Mouse (Mus musculus) left cerebral cortex, postnatal 36 days (tissue): ENCODE results near the gene Noct. TPM values are rescaled to one million over a fixed set of nuclear protein-coding genes. Genes with fewer than 3 reads are reported as not detected.
A peak's percentile ranks its signal among the peaks of the same experiment; 100 is the strongest.

ENCODE experiments used
- DNase-seq, 2 experiments: peaks; one replicate each; pipeline ENCODE4 v3.0.0; 2021 to 2022; ENCODE audit warnings: low spot score in 2 of 2, mixed read lengths in 1 of 2
- intact Hi-C: fragments of 180-260 bp; cut with DNase I; formaldehyde crosslinking; loops from one replicate; pipeline ENCODE4 v1.15.1; 2025
- total RNA-seq, 2 experiments: library from RNA; stranded (reverse); gene quantifications; 2 replicates each; pipeline ENCODE4 v1.2.3; 2021

Gene Noct
- total RNA-seq, 2 experiments from 2014 or later: 49.8 to 54.2 TPM

DNA sequence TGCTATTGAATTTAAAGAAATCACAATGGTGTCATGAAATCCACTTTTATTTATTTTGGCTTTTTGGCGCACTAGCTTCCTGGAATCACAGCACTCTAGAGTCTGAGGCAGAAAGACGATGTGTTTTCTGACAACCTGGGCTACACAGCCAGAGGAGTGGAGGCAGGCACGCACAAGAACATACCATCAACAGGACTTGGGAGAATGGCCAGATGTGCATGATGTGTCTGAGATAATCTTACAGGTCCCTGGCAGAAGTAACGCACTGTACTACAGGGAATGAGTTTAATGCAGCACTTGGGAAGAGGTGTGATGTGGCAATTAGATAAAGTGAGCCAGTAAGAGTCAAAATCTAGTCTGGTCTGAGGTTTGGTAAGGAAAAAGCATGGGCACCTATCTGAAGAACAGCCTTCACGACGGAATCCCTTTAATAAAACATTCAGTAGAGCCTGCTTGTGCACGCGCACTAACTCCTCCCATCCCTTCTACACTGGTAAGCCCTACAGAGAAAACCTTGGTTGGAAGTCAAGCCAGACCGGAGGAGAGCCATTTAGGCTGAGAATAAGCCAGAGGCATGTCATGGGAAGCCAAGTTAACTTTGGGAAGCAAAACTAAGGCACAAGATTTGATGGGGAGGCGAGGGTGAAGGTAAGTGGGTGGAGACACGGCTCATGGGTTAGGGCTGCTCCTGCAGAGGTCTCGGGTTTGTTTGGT is 28.6 kb downstream of the Noct start:
- intact Hi-C loops: no loop called here
- no peak for DNase-seq

DNA sequence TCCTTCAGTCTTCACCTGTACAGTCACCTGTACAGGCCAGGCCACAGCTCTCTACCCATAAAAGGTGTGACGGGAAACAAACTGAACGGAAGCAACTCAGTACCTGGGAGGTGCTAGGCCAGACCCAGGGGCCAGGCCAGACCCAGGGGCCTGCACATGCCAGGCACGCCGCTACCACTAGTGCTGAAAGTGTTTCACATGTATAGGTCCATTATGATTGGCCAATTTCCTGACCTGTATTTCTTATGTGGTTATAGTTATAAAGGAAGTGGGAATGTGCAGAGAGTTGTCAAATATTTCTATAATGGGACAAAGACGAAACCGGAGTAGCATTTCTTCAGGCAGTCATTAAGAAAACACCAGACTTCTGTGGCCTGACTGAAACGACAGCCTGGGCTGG is 30.5 kb downstream of the Noct start:
- DNase-seq: no peak
- intact Hi-C loops: no loop called here

DNA sequence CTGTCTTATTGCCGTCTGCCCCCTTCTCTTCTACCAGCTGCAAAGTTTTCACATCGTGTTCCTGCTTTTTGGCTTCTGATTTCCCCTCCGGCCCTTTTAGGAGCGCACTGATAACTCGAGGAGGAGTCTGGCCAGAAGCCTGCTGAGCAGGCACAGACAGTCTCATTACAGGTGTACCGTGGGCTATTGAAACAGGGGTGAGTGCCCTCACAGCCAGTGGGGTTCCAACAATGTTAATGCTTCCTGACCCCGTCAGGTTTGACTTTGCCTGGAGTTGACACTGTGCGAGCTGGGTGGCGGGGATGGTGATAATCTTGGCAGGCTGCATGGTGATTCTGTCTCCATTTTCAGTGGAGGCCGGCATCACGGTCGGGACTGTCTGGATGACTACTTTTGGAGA is 32.2 kb downstream of the Noct start:
- no peak for DNase-seq
- intact Hi-C loops: no loop called here

DNA sequence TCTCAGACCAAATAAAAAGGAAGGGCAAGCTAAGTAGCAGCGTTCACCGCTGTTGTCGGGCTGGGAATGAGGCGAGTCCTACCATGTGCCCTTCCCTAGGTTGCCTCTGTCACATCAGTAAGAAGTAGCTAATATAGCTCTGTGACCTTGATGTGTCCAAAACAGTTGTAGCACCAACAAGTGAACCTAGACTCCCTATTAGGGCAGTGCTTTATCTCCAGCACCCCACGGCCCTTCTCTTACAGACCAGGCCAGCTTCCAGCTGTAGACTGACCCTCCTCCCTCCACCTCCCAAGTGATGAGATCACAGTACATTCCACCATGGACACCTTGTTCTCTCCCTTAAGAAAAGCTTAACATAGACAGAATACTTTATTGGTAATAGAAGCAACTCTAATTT is 33.8 kb downstream of the Noct start:
- intact Hi-C loops: no loop called here

DNA sequence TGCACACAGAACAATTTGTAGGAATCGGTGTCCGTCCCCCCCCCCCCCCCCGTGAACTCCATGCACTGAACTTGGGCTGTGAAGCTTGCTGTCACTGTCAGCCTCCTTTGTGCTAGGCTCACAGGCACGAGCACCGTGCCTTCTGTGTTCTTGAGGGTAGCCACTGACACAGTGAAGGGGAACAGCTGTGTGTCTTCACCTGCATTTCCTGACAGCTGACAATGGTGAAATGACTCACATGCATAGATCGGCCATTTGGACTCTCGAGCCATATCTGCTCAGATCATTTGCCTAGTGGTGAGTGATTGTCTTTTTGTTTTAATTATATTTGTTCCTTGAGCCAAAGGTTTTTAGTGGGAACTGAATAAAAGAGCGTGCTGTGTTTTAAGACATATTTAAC is 38.7 kb downstream of the Noct start:
- intact Hi-C loops: no loop called here
- no peak for DNase-seq

More for the DNA sequence above, 33.8 kb downstream of the Noct start:
- no peak for DNase-seq

DNA sequence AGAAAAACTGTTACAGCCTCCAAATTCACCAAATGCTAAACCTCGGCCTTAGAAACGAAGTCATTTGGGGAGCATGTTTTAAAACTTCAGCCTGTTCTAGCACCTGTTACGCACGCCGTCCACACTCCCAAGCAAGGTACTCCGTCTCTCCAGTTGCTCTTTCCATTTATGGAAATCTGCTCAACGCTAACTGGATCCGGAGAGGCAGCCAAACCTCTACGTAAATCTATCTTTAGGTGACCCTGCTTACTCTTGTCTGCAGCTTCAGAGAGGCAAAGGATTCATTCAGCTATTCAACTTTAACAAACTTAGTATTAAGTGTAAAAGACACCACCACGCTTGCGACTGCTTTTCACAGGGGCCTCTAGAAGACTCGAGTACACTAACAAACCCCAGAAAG is 44.2 kb downstream of the Noct start:
- DNase-seq: no peak
- intact Hi-C loops: no loop called here

DNA sequence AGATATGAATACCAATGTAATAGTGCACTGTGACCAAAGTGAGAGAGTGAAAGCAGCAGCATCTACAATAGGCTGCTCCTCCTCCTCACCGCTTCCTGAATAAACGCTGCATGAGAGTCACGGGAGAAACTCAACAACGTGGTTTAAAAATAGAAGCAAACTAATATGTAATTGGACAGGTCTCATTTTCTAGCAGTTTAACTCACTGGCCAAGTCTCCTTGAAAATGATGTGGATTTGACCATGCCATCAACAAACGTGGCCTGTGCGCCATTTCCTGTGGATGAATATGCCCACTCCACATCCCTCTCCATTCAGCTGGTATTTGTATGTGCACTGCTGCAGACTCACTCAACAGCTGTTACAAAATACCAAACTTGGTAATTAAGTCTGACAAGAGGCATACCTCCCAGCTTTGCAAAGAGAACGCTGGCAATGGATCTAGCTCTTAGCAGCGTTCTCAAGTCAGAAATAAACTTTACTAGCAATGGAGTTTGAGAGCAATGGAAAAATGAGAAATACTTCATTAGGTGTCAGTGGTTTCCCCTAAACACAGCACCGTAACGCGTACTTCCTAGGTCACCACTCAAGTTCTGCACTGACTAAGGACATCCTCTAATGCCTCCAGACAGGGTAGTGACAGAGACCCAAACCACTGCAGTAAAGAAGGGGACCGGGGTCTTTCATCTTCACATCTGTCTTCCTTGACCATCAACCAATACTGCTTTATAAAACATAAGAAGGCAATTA is 46.0 kb downstream of the Noct start:
- intact Hi-C loops: no loop called here
- no peak for DNase-seq

DNA sequence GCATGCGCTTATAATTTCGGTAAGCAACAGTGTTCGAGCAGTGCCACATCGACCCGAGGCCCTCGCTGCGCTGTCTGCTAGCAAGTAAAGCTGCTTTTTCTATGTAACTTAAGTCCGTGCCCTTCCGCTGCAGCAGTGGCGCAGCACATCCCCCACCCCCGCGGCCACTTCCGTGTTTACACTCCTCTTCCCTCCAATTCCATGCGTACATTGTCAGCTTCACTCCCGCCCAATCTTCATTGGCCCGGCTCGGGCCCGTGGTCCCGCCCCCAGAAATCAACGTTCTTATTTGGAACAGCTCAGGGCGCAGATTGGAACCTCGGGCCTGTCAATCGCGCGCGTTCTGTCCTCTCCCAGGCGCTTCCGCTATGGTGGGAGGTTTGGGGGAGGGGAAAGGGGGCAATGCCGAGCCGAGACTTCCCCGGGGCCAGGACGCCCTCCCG is 51.7 kb downstream of the Noct start:
- peak; percentile 96 to 97 for DNase-seq
- intact Hi-C loops: loop anchor here (2.0 to 5.0 kb wide), 2 partner anchors 49 to 65 kb away; partner anchors contain the start of gene Elf2

DNA sequence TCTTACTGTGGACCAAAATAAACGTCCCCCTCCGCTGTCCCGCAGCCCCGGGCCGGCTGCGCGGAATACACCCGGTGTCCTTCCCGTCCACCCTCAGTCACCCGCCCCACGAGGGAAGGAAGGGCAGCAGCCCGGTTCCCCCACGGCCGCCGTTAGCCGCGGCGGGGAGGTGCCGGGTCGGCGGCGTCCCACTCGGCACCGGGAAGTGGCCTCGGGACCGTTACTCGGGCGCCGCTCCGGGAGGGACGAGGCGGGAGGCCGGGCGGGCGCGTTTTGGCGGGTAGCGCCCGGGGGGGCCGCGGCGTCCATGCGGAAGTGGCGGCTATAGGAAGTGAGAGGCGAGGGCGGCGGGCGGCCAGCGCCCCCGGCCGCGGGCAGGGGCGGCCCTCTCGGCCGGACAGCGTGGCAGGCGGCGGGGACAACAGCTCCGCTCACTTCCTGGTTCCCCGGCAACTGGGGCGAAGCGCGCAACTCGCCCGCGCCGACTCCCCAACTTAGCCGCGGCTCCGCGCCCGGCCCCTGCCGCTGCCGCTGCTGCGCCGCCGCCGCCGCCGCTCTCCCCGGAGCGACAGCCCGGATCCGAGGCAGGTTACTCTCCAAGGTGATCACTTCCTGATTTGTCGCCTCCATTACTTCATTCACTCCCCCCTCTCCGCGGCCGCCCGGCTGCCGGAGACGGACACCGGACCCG is 52.3 kb downstream of the Noct start:
- DNase-seq: peak; percentile 56 to 79
- intact Hi-C loops: loop anchor here (2.0 to 5.0 kb wide), 2 partner anchors 49 to 64 kb away; partner anchors contain the start of gene Elf2

DNA sequence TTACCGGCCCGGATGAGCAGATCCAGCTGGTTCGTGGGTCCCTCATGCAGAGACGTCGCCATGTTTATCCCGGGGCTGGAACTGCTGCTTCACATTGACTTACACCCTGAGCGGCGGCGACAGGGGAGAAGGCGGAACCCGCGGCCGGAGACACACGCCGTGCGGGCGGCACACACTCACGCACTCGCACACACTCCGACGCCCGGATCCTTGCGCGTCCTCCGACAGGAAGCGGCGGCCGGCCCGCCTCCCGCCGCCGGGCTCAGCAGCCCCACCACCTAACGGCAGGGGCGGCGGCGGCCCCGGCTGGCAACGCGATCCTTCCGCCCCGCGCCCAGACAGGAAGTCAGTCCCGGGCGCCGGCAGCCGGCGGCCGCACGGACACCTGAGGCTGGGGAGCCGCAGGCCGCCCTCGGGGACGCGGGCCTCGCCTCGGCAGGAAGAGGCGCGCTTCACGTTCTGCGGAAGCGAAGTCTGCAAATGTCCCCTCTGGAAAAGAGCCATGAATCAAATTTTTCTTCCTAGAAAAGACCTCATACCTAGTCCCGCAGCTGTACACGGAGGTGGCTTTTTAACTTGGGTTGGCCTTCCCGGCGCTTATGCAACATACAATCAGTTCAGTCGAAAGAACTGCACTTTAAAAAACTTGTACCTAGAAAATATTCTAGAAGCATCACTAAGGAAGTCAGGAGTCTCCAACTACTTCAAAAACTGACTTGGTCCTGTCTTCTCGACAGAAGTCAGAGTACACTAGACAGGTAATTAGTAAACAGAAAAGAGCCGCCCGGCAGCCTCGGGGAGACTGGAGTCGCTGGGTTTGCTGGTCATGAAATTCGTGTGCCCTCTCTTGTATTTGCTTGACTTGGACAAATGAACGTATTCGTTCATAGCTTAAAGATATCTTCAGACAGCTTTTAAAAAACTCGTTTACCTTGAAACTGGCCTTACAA is 53.2 kb downstream of the Noct start:
- intact Hi-C loops: loop anchor here (2.0 to 5.0 kb wide), 2 partner anchors 50 to 63 kb away; partner anchors contain the start of gene Elf2
- DNase-seq: peak; percentile 87 to 88

DNA sequence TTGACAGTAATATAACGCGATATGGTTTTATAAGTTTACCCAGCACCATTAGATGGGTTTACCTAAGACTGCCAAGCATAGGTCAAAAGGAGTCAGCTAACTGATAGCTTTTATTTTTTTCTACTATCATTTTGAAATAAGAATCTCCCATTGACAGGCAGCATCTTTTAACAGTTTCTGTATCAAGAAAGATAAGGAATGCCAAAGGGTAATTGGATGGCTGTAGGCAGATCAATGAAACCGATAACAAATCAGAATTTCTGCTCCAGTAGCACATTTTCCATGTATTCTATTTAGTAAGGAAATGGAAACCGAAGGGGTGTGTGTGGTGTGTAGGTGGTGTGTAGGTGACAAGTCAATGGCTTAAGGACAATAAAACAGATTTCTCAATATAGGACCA is 54.2 kb downstream of the Noct start:
- no peak for DNase-seq
- intact Hi-C loops: loop anchor here (5.0 kb wide), 1 partner anchor 51 kb away; no protein-coding TSS in a partner anchor

DNA sequence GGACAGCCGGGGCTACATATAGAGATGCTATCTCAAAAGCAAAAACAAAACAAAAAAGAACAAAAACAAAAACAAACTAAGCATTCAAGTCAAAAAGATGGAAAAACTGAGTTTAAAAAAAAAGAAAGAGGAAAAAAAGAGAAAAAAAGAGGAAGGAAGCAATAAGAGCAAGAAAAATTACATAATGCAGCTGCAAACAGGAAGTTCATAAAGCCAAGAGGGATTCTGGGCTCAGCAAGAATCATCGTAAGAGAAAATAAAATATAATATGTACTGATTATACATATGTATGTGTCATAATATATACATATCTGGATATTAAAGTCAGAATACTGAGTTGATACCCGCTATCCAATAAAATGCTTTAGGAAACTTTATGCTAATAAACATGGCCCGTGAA is 57.5 kb downstream of the Noct start:
- intact Hi-C loops: no loop called here
- DNase-seq: no peak

DNA sequence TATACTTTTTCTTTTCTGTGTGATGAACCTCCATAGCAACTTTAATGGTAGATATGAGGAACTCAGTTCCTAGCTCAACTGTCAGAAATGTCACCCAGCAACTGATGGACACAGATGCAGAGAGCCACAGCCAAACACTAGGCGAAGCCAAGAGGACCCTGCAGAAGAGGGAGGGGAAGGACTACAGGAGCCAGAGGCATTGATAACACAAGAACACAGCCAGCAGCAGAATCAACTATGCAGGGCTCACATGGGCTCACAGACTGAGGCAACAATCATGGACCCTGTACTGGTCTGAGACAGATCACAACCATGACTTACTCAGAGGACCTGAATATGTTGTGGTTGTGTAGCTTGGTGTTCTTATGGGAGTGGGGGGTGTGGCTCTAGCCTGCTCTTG is 60.1 kb downstream of the Noct start:
- DNase-seq: no peak
- intact Hi-C loops: no loop called here

DNA sequence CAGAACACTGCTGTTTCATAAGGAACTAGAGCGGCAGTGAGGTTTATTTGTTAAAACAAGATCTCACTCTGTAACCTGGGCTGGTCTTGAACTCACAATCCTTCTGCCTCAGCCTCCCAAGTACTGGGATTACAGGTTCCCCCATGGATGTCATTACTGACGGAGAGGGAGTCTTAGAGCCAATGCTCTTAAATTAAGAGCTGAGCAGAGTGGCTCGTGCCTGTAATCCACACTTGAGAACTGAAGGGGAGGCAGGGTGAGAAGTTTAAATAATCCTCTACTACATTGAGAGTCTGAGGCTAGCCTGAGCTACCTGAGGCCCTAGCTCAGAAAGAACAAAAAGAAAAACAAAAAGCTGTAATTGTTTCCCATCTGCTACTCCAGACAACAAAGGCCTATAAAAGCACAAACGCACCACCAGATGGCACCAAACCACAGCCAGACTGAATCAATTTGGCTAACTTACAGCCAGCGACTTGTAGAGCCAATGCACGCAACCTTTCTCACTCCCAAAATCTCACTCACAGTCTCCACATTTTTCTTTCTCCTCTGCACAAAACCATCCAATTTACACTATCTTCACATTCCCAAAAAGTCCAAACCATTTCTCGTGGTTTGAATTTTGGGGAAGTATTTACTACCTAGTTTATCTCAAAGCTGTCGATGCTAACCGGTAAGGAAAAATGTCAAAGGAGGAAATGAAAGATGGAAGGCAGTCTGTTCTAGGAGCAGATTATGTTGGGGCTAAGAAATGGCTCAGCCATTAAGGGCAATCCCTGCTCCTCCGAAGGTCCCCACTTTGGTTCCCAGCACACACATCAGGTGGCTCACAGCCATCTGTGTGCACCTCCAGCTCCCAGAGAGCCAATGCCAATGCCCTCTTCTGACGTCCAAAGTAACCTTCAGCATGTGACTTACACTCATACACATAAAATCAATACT is 64.9 kb downstream of the Noct start:
- peak; percentile 68 to 79 for DNase-seq
- intact Hi-C loops: loop anchor here (1.0 to 5.0 kb wide), 2 partner anchors 63 to 76 kb away; no protein-coding TSS in a partner anchor

DNA sequence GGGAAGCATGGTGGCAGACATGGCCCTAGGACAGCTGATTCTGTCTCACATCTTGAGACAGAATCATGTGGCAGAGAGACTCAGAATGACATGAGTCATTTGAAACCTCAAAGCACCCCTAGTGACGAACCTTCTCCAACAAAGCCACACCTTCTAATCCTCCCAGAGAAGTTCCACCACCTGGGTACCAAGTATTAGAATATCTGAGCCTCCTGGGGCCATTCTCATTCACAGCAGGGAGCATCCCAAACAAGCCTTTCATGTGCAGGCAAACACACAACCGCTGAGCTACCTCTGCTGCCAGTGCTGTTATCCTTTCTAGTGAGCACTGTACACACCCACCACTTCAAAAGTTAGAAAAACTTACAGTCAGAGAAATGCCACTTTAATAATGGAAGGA is 70.0 kb downstream of the Noct start:
- no peak for DNase-seq
- intact Hi-C loops: no loop called here

DNA sequence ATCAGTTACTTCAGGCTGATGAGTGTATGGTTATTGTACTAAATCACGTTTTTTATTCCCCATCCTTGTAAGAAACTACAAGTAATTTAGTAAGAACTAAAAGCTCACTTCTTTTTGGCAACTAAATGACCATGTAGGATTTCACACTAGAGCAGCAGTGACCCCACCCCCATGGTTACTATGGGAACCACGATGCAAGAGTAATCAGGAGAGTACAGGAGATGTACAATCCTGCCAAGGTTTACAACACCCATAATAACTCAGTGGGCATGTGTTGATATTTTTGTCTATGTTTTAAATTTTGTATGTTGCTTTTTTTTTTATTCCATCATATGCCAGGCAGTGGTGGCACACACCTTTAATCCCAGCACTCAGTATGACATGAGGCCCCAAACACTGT is 71.0 kb downstream of the Noct start:
- DNase-seq: peak in 1 of 2 experiments; percentile 19
- intact Hi-C loops: no loop called here

DNA sequence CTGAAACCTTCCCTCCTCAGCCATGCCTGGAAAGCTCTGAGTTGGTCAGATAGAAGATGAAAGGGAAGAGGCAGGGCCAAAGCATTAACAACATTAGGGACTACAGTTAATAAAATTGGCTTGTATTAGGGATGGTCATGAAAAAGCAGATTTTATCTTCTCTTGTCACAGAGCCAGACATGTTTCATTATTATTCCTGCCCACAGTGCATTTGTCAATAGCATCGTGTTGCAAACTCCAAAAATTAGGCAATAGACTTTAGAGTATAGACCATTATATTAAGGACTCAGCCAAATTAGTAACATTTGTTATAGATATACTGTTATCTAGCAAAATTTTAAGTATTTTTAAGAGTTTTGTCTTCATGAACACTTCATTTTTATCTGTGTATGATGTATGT is 72.5 kb downstream of the Noct start:
- intact Hi-C loops: no loop called here
- no peak for DNase-seq
